Mouse (Mus musculus): ENCODE data around the gene Il33. TPM values are rescaled to one million over a fixed set of nuclear protein-coding genes. Genes with fewer than 3 reads are reported as not detected.
"Not testable (repeated sequence)": the region's sequence is repeated elsewhere in the genome, so short reads cannot be mapped to it uniquely, and the experiment has no call there.

Il33 gene
- total and polyA plus RNA-seq, 2 experiments from 2014 or later = 1.2 to 1.6 TPM

DNA sequence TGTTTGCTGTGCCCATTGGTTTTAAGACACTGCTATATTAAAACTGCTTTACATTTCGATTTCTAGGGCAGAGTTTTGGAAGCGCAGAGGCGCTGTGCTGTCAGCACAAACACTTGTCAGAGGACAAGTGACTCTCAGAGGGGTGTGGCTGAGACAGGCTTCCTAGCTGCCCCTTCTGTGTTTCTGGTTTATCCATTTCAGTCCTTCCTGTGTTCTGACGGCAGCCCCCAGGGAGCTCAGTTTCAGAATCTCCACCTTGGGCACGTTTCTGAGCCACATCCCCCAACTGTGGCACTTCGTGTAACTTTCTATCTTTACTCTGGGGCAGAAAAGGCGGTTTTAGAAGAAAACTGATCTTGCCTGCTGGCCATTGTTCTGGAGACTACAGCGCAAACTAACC is 12.5 kb downstream of the Il33 start:
- DNase-seq (no peak), ATAC-seq (no peak)
- Histone ChIP-seq H3K27me3 (ENCODE audit: insufficient read depth, low read length) (no peaks in the 10 kb centered on the region), H3K4me2 (ENCODE audit: low read depth) (no peak overlapping the region), H3K4me3 (ENCODE audit: low read depth, low read length) (no peak overlapping the region), H3K27ac (ENCODE audit: low read depth, low read length) (no peak overlapping the region), H3K36me3 (ENCODE audit: insufficient read depth) (no peaks in the 10 kb centered on the region), H3K9ac (no peak overlapping the region), H3K4me1 (ENCODE audit: insufficient read depth) (no peaks in the 10 kb centered on the region), H3K9me3 (ENCODE audit: low read length) (no peaks in the 10 kb centered on the region)
- 64% methylated on average over 8 of the region's 8 CpGs for WGBS
- no peak for TF ChIP-seq CTCF (IDR thresholded peaks at IDR 0.05; ENCODE audit: low read depth)

DNA sequence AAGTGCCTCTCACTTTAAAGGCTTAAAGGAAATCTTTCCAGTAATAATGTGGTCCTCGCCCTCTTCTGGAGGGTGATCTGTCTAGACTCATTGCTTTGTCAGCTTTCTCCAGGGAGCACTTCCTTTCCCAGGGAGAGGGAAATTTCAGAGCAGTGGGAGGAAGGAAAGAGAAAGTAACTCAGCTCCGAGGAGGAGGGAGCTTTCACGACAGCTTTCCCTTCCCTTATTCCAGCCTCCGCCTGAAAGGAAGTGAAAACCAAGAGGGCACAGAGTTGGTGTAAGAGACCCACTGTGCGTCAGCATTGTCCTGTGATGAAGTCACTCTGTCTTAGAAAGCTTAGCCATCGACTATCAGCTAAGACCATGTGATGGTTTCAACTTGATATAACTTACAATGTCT is 15.3 kb downstream of the Il33 start:
- Histone ChIP-seq H3K9me3 (ENCODE audit: low read length) (no peaks in the 10 kb centered on the region), H3K9ac (no peak overlapping the region), H3K4me2 (ENCODE audit: low read depth) (no peak overlapping the region), H3K36me3 (ENCODE audit: insufficient read depth) (no peaks in the 10 kb centered on the region), H3K4me3 (ENCODE audit: low read depth, low read length) (no peak overlapping the region), H3K27me3 (ENCODE audit: insufficient read depth, low read length) (no peaks in the 10 kb centered on the region), H3K27ac (ENCODE audit: low read depth, low read length) (no peak overlapping the region), H3K4me1 (ENCODE audit: insufficient read depth) (no peaks in the 10 kb centered on the region)
- no peak for DNase-seq
- TF ChIP-seq CTCF (IDR thresholded peaks at IDR 0.05; ENCODE audit: low read depth) = no peak
- no peak for ATAC-seq
- WGBS = 63% methylated on average over 6 of the region's 6 CpGs

DNA sequence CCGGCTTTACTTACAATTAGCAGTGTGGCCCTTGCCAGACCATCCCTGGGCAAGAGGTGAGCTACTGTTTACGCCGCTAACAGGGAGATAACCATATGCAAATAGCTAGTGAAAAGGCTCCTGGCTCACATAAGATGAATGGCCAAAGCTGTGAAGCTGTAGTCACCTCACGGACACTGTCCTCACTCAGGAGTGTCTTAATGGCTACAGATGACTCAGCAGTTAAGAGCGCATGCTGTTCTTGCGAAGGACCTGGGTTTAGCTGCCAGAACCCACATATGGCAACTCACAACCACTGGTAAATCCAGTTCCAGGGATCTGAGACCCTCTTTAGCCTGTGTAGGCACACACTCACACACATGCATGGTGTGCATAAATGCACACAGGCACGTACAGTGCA is 16.3 kb downstream of the Il33 start:
- no peak for TF ChIP-seq CTCF (IDR thresholded peaks at IDR 0.05; ENCODE audit: low read depth)
- Histone ChIP-seq H3K9me3 (ENCODE audit: low read length) (no peaks in the 10 kb centered on the region), H3K36me3 (ENCODE audit: insufficient read depth) (no peaks in the 10 kb centered on the region), H3K4me3 (ENCODE audit: low read depth, low read length) (no peak overlapping the region), H3K9ac (no peak overlapping the region), H3K27ac (ENCODE audit: low read depth, low read length) (no peak overlapping the region), H3K4me1 (ENCODE audit: insufficient read depth) (no peaks in the 10 kb centered on the region), H3K27me3 (ENCODE audit: insufficient read depth, low read length) (no peaks in the 10 kb centered on the region), H3K4me2 (ENCODE audit: low read depth) (no peak overlapping the region)
- no peak for DNase-seq
- no peak for ATAC-seq
- whole genome bisulfite sequencing = 78% methylated on average over 7 of the region's 7 CpGs

DNA sequence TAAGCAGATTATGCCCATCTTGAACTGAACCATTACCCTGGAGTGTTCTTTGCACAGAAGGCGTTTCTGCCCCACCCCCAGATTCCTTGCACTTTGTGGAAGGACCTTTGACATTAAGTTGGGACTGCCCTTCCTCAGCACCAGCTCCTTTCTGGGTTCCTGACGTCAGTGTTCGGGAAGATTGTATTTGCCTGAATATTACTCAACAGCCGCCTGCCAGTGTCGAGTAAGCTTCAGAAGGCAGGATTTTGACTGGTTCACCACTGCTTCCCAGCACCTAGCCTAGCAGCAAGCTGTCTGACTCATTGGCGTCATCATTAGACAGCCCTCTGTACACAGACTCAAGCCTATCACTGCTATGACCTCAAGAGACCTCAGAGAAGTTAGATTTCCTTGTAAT is 17.4 kb downstream of the Il33 start:
- Histone ChIP-seq H3K4me3 (ENCODE audit: low read depth, low read length) (no peak overlapping the region), H3K36me3 (ENCODE audit: insufficient read depth) (no peaks in the 10 kb centered on the region), H3K9ac (no peak overlapping the region), H3K4me1 (ENCODE audit: insufficient read depth) (no peaks in the 10 kb centered on the region), H3K27ac (ENCODE audit: low read depth, low read length) (no peak overlapping the region), H3K4me2 (ENCODE audit: low read depth) (no peak overlapping the region), H3K9me3 (ENCODE audit: low read length) (no peaks in the 10 kb centered on the region), H3K27me3 (ENCODE audit: insufficient read depth, low read length) (no peaks in the 10 kb centered on the region)
- DNase-seq (no peak), ATAC-seq (no peak)
- TF ChIP-seq CTCF (IDR thresholded peaks at IDR 0.05; ENCODE audit: low read depth) = no peak
- WGBS = 81% methylated on average over 6 of the region's 6 CpGs

DNA sequence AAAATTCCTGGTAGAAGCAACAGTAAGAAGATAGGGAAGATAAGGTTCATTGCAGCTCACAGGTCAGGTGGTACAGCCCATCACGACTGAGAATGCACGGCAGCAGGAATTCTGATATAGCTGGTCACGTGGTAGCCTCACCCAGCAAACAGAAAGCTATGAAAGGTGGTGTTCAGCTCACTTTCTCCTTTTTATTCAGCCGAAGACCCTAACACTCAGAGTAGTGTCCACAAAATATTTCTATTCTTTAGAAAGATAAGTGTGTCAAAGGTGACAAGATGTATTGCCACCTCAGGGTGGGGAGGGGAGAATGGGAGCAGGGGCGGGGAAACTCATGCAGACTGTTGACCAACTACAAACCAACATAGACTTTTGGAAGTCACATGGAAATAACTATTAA is 19.5 kb downstream of the Il33 start:
- ATAC-seq (no peak), DNase-seq (no peak)
- Histone ChIP-seq H3K9ac (no peak overlapping the region), H3K4me2 (ENCODE audit: low read depth) (no peak overlapping the region), H3K36me3 (ENCODE audit: insufficient read depth) (no peaks in the 10 kb centered on the region), H3K4me3 (ENCODE audit: low read depth, low read length) (no peak overlapping the region), H3K4me1 (ENCODE audit: insufficient read depth) (peaks cover 6% of the 10 kb centered on the region; the same call in 1 of the 2 replicates), H3K9me3 (ENCODE audit: low read length) (no peaks in the 10 kb centered on the region), H3K27me3 (ENCODE audit: insufficient read depth, low read length) (no peaks in the 10 kb centered on the region), H3K27ac (ENCODE audit: low read depth, low read length) (no peak overlapping the region)
- TF ChIP-seq CTCF (IDR thresholded peaks at IDR 0.05; ENCODE audit: low read depth) = no peak
- WGBS = 91% methylated on average over 5 of the region's 5 CpGs

DNA sequence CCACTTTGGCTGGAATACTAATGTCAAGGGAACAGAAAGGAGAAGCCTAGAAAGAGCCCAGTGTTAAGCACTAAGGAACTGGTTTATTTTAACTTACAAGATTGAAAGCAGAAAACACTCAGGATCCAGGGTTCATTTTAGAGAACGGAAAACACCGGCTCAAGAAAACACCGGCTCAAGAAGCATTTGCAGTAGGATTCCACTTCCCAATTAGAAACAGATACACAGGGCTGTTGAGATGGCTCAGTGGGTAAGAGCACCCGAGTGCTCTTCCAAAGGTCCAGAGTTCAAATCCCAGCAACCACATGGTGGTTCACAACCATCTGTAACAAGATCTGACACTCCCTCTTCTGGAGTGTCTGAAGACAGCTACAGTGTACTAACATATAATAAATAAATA is 20.0 kb downstream of the Il33 start:
- ATAC-seq; H3K4me1 ChIP-seq (ENCODE audit: insufficient read depth); H3K9ac ChIP-seq; H3K27ac ChIP-seq (ENCODE audit: low read depth, low read length); DNase-seq; H3K9me3 ChIP-seq (ENCODE audit: low read length); H3K36me3 ChIP-seq (ENCODE audit: insufficient read depth); H3K4me3 ChIP-seq (ENCODE audit: low read depth, low read length); H3K27me3 ChIP-seq (ENCODE audit: insufficient read depth, low read length); H3K4me2 ChIP-seq (ENCODE audit: low read depth): not testable (repeated sequence)
- WGBS = 83% methylated on average over 4 of the region's 4 CpGs

DNA sequence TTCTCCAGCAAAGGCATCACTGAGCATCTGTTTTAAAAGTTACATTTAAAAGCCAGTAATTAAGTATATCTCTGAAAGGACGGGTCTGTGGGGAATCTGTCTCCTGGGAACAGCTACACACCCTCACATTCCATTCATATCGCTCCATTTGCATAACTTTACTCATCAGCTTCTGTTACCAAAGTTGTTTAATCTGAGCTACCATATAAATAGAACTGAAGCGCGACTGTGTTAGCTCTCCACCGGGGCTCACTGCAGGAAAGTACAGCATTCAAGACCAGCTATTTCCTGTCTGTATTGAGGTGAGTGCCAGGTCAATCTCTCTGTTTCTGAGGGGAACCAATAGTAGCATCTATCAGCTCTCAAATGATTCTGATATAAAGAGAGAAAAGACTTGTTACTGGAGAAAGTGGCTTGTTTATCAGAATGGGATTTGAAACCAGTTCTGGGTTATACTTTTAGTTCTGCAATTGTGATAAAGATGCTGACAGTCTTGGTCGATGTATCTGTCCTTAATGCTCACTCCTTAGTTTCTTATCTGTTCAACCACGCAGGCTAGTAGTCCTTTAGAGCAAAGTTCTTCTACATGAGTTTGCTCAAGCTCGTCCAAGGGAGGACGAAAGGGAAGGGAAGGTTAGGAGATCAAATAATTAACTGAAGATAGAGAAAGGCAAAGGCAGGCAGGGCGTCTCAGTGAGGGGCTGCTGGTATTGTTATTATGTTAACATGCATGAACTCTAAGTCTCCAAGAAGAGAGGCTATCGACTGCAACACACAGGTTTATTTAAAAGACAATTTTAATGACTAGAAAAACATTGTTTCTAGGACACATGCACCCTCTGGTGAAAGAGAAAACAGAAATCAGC is 20.9 kb downstream of the Il33 start:
- no peak for TF ChIP-seq CTCF (IDR thresholded peaks at IDR 0.05; ENCODE audit: low read depth)
- Histone ChIP-seq H3K36me3 (ENCODE audit: insufficient read depth) (no peaks in the 10 kb centered on the region), H3K9ac (no peak overlapping the region), H3K4me1 (ENCODE audit: insufficient read depth) (peaks cover 6% of the 10 kb centered on the region; the same call in 1 of the 2 replicates), H3K27me3 (ENCODE audit: insufficient read depth, low read length) (no peaks in the 10 kb centered on the region), H3K4me2 (ENCODE audit: low read depth) (no peak overlapping the region), H3K4me3 (ENCODE audit: low read depth, low read length) (no peak overlapping the region), H3K9me3 (ENCODE audit: low read length) (no peaks in the 10 kb centered on the region), H3K27ac (ENCODE audit: low read depth, low read length) (no peak overlapping the region)
- 13% methylated on average over 11 of the region's 11 CpGs for WGBS
- ATAC-seq (no peak), DNase-seq (no peak)
